In genomic region chr2:26020714-26021560, GRCm38 (mm10) we compare ENCODE assay signal across 8 mouse cellular contexts. TPM values are rescaled to one million over a fixed set of nuclear protein-coding genes. Genes with fewer than 3 reads are reported as not detected.
DNase-seq lines count a peak whose midpoint lies in the region; ATAC-seq and TF ChIP-seq lines count a peak whose summit lies in the region.

No protein-coding gene starts in this region.

- H3K9ac ChIP-seq in CH12.LX (ENCODE audit: insufficient read depth, low read depth): peak overlapping the region; percentile 93
- H3K9ac ChIP-seq in embryonic facial prominence, embryonic 12.5 days: peak overlapping the region; percentile 84
- H3K9ac ChIP-seq in liver, embryonic 13.5 days: peak overlapping the region; percentile 94

- dilution Hi-C loops in CH12.LX (cut with MboI; ENCODE audit: extremely low pct_ligation_motif_present, extremely low pct_unique_long_range_greater_than_20kb, low sequenced_read_pairs): no loop called here

- H3K79me2 ChIP-seq in CH12.LX (replicated peaks; ENCODE audit: control insufficient read depth, extremely low read depth, insufficient read depth, poor library complexity, severe bottlenecking) (peaks cover 21% of the 10 kb centered on the region), myocyte (ENCODE audit: control insufficient read depth, insufficient read depth) (peaks cover 45% of the 10 kb centered on the region)

- TF ChIP-seq EP300 in CH12.LX (IDR thresholded peaks at IDR 0.05; ENCODE audit: low read length): no peak

- H3K27ac ChIP-seq in CH12.LX (ENCODE audit: insufficient read depth, low read depth): peak overlapping the region; percentile 72
- H3K27ac ChIP-seq in embryonic facial prominence, embryonic 12.5 days: peak overlapping the region; percentile 83
- H3K27ac ChIP-seq in heart, embryonic 10.5 days: peak overlapping the region; percentile 91
- peak overlapping the region; percentile 99 for H3K27ac ChIP-seq in liver, embryonic 13.5 days

- TF ChIP-seq POLR2A in CH12.LX (IDR thresholded peaks at IDR 0.05; ENCODE audit: low read depth, low read length) (no peak), myocyte (IDR thresholded peaks at IDR 0.05; ENCODE audit: insufficient read length, low read depth) (no peak)

- H3K4me1 ChIP-seq in CH12.LX (ENCODE audit: control insufficient read depth in 1 of 2, insufficient read depth in 2 of 2): peaks cover 9 to 41% of the 10 kb centered on the region in 2 experiments
- H3K4me1 ChIP-seq in embryonic facial prominence, embryonic 12.5 days: peaks cover 15% of the 10 kb centered on the region
- peaks cover 29% of the 10 kb centered on the region for H3K4me1 ChIP-seq in heart, embryonic 10.5 days
- H3K4me1 ChIP-seq in liver, embryonic 13.5 days (replicated peaks): peaks cover 72% of the 10 kb centered on the region

- peak; percentile 33 for DNase-seq in CH12.LX (ENCODE audit: extremely low read depth)
- DNase-seq in adrenal gland, postnatal 10 days: peak; percentile 65
- no peak for DNase-seq in heart, embryonic 10.5 days (ENCODE audit: low spot score)
- DNase-seq in kidney, postnatal 25 days: peak; percentile 36 to 73
- no peak for DNase-seq in liver, embryonic 13.5 days
- DNase-seq in urinary bladder, postnatal 25 days (ENCODE audit: low spot score): peak; percentile 42

- 2% methylated on average over 37 of the region's 38 CpGs for WGBS in embryonic facial prominence, embryonic 12.5 days
- 2% methylated on average over 38 of the region's 38 CpGs for WGBS in heart, embryonic 10.5 days
- 2% methylated on average over 38 of the region's 38 CpGs for WGBS in liver, embryonic 13.5 days (ENCODE audit: insufficient replicate concordance)

- H3K9me3 ChIP-seq in CH12.LX (replicated peaks; ENCODE audit: low read length): no peaks in the 10 kb centered on the region
- H3K9me3 ChIP-seq in embryonic facial prominence, embryonic 12.5 days: no peaks in the 10 kb centered on the region
- H3K9me3 ChIP-seq in heart, embryonic 10.5 days: no peaks in the 10 kb centered on the region
- no peaks in the 10 kb centered on the region for H3K9me3 ChIP-seq in liver, embryonic 13.5 days (replicated peaks)

- no peak for TF ChIP-seq RAD21 in CH12.LX (IDR thresholded peaks at IDR 0.05; ENCODE audit: low read depth, low read length)

- no peak; the same call in 1 of the 2 replicates for ATAC-seq in embryonic facial prominence, embryonic 12.5 days (ENCODE audit: insufficient number of reproducible peaks, insufficient read depth, low FRiP score, low TSS enrichment)
- peak; percentile 53 for ATAC-seq in liver, embryonic 13.5 days (ENCODE audit: low read depth)

- in situ Hi-C loops in CH12.LX (cut with MboI; ENCODE audit: low pct_ligation_motif_present, low pct_unique_long_range_greater_than_20kb, low sequenced_read_pairs): loop anchor here (10.0 kb wide), 2 partner anchors 124 to 186 kb away; no protein-coding TSS in a partner anchor

- H3K27me3 ChIP-seq in CH12.LX (replicated peaks) (peaks cover 7% of the 10 kb centered on the region), myocyte (ENCODE audit: control insufficient read depth, insufficient read depth, insufficient read length) (peaks cover 2% of the 10 kb centered on the region)
- H3K27me3 ChIP-seq in embryonic facial prominence, embryonic 12.5 days: no peaks in the 10 kb centered on the region
- no peaks in the 10 kb centered on the region for H3K27me3 ChIP-seq in heart, embryonic 10.5 days (ENCODE audit: insufficient read depth, poor library complexity, severe bottlenecking)
- H3K27me3 ChIP-seq in liver, embryonic 13.5 days: no peaks in the 10 kb centered on the region

- no peak for TF ChIP-seq CTCF in CH12.LX (conservative IDR thresholded peaks at IDR 0.05 in 1 of 2, IDR thresholded peaks at IDR 0.05 in 1 of 2; ENCODE audit: low read depth in 2 of 2, low read length in 2 of 2)

- peak overlapping the region; percentile 82 to 100 (median 94) for H3K4me3 ChIP-seq in CH12.LX (replicated peaks in 1 of 3; ENCODE audit: low read depth in 2 of 3, low read length in 2 of 3, poor library complexity in 1 of 3)
- H3K4me3 ChIP-seq in embryonic facial prominence, embryonic 12.5 days: peak overlapping the region; percentile 85
- H3K4me3 ChIP-seq in heart, embryonic 10.5 days: peak overlapping the region; percentile 75
- peak overlapping the region; percentile 70 for H3K4me3 ChIP-seq in liver, embryonic 13.5 days (replicated peaks)
- H3K4me3 ChIP-seq in myocyte: peak overlapping the region; percentile 75

- H3K4me2 ChIP-seq in CH12.LX (ENCODE audit: insufficient read depth, low read depth, poor library complexity, severe bottlenecking) (peak overlapping the region; percentile 99), myocyte (ENCODE audit: low read depth) (peak overlapping the region; percentile 85)
- peak overlapping the region; percentile 86 for H3K4me2 ChIP-seq in embryonic facial prominence, embryonic 12.5 days (replicated peaks)
- H3K4me2 ChIP-seq in liver, embryonic 13.5 days: peak overlapping the region; percentile 88

- H3ac ChIP-seq in myocyte (ENCODE audit: control insufficient read depth, insufficient read length): peak overlapping the region; percentile 25

- H3K36me3 ChIP-seq in CH12.LX (replicated peaks in 1 of 2; ENCODE audit: control insufficient read depth in 1 of 2, insufficient read depth in 1 of 2, low read length in 1 of 2) (peaks cover 5 to 25% of the 10 kb centered on the region in 2 experiments), myocyte (ENCODE audit: control insufficient read depth, insufficient read depth) (no peaks in the 10 kb centered on the region)
- H3K36me3 ChIP-seq in embryonic facial prominence, embryonic 12.5 days: peaks cover 3% of the 10 kb centered on the region; the same call in 1 of the 2 replicates
- H3K36me3 ChIP-seq in heart, embryonic 10.5 days: peaks cover 9% of the 10 kb centered on the region
- peaks cover 29% of the 10 kb centered on the region for H3K36me3 ChIP-seq in liver, embryonic 13.5 days

TF ChIP-seq in CH12.LX, 34 proteins besides CTCF, POLR2A, EP300 and RAD21 (continues in another document):
- TF ChIP-seq CHD1 (IDR thresholded peaks at IDR 0.05; ENCODE audit: low read depth, low read length) (no peak), ETS1 (conservative IDR thresholded peaks at IDR 0.05; ENCODE audit: low read depth, low read length) (no peak), JUN (IDR thresholded peaks at IDR 0.05; ENCODE audit: insufficient read depth, low read depth, low read length) (no peak), KAT2A (IDR thresholded peaks at IDR 0.05; ENCODE audit: insufficient replicate concordance, low read length) (no peak), NELFE (IDR thresholded peaks at IDR 0.05; ENCODE audit: low read depth, low read length) (no peak; the same call in 1 of the 2 replicates), MAX (IDR thresholded peaks at IDR 0.05; ENCODE audit: low read length) (no peak), E2F4 (IDR thresholded peaks at IDR 0.05; ENCODE audit: insufficient replicate concordance, low read depth, low read length) (no peak), ZC3H11A (IDR thresholded peaks at IDR 0.05; ENCODE audit: low read depth, low read length) (no peak), RCOR1 (conservative IDR thresholded peaks at IDR 0.05; ENCODE audit: low read depth, low read length) (no peak), ZMIZ1 (IDR thresholded peaks at IDR 0.05; ENCODE audit: low read depth, low read length) (no peak), MEF2A (IDR thresholded peaks at IDR 0.05; ENCODE audit: borderline replicate concordance, low read depth, low read length) (no peak), MYC (IDR thresholded peaks at IDR 0.05; ENCODE audit: low read depth, low read length) (no peak), USF2 (conservative IDR thresholded peaks at IDR 0.05; ENCODE audit: low read depth, low read length) (no peak)

TF ChIP-seq in myocyte, 11 proteins besides CTCF, POLR2A, EP300 and RAD21:
- TF ChIP-seq MYOD1 (IDR thresholded peaks at IDR 0.05; ENCODE audit: control insufficient read depth in 1 of 3, insufficient read length in 2 of 3, low read depth in 2 of 3) (peak; percentile 2 to 51 (median 36)), POLR2AphosphoS2 (IDR thresholded peaks at IDR 0.05; ENCODE audit: insufficient read length, low read depth) (no peak), TCF3 (IDR thresholded peaks at IDR 0.05; ENCODE audit: insufficient read length, low read depth) (no peak), E2F4 (IDR thresholded peaks at IDR 0.05; ENCODE audit: insufficient read depth) (no peak), USF1 (IDR thresholded peaks at IDR 0.05; ENCODE audit: low read depth) (no peak), MYOG (IDR thresholded peaks at IDR 0.05; ENCODE audit: control insufficient read depth in 1 of 3, insufficient read depth in 1 of 3, insufficient read length in 2 of 3, low read depth in 2 of 3) (peak in 2 of 3 experiments; percentile 33 to 67), TCF12 (IDR thresholded peaks at IDR 0.05; ENCODE audit: insufficient read depth, poor library complexity, severe bottlenecking) (no peak), MAX (IDR thresholded peaks at IDR 0.05; ENCODE audit: low read depth) (no peak)

RNA-seq across cellular contexts. Expression of gene Ubac1, which starts 0.6 kb away (rescaled TPM):
- total RNA-seq in CH12.LX (2012; rRNA removed): 90.0 and 92.0 TPM in 2 replicates
- total RNA-seq in CH12.LX (2014; rRNA removed): 80.3 and 80.5 TPM in 2 replicates
- polyA plus RNA-seq in CH12.LX (2012; ENCODE audit: insufficient read length, low read depth): 88.9 and 99.7 TPM in 2 replicates
- total RNA-seq in adrenal gland, postnatal 10 days (2021): 10 to 100 TPM; 50.5 to 77.3 TPM
- 106 and 109 TPM in 2 replicates for polyA plus RNA-seq in embryonic facial prominence, embryonic 12.5 days (2016; fragmentation: Nextera tagmentation; extraction: Ambion mirVana)
- 116 and 127 TPM in 2 replicates for polyA plus RNA-seq in heart, embryonic 10.5 days (2016; fragmentation: Nextera tagmentation; extraction: Ambion mirVana)
- 488 and 502 TPM in 2 replicates for polyA plus RNA-seq in liver, embryonic 13.5 days (2015; fragmentation: Nextera tagmentation; extraction: Ambion mirVana)
- polyA plus RNA-seq in myocyte (2012; fragmentation: generic; extraction: Trizol): 128 TPM

RNA-seq across cellular contexts. Expression of gene Camsap1, which starts 37.9 kb away (rescaled TPM):
- total RNA-seq in CH12.LX (2012; rRNA removed) (13.8 and 17.2 TPM in 2 replicates), CH12.LX (2014; rRNA removed) (6.2 and 6.9 TPM in 2 replicates)
- polyA plus RNA-seq in CH12.LX (2012; ENCODE audit: insufficient read length, low read depth) (22.1 and 23.4 TPM in 2 replicates), myocyte (2012; fragmentation: generic; extraction: Trizol) (12.1 TPM)
- total RNA-seq in adrenal gland, postnatal 10 days (2021): 10 to 100 TPM; 28.2 to 28.7 TPM
- 38.0 and 40.0 TPM in 2 replicates for polyA plus RNA-seq in embryonic facial prominence, embryonic 12.5 days (2016; fragmentation: Nextera tagmentation; extraction: Ambion mirVana)
- 13.4 and 13.9 TPM in 2 replicates for polyA plus RNA-seq in heart, embryonic 10.5 days (2016; fragmentation: Nextera tagmentation; extraction: Ambion mirVana)
- polyA plus RNA-seq in liver, embryonic 13.5 days (2015; fragmentation: Nextera tagmentation; extraction: Ambion mirVana): 4.1 and 5.4 TPM in 2 replicates

Comparison
In these comparisons a context has a peak if more than half of its experiments do, and no peak if none do; other contexts are left out.
1. DNase-seq: peak in CH12.LX (single experiment), adrenal gland, postnatal 10 days (single experiment), kidney, postnatal 25 days (2 of 2) and urinary bladder, postnatal 25 days (single experiment); none in heart, embryonic 10.5 days (single experiment) and liver, embryonic 13.5 days (single experiment).
2. Peak in every context shown above with its lines, with median percentiles within 50 percentile points of each other: H3K27ac ChIP-seq, H3K4me2 ChIP-seq, H3K4me3 ChIP-seq and H3K9ac ChIP-seq.